Mouse (Mus musculus): ENCODE data around the gene Edf1.

- TF ChIP-seq ZC3H11A (IDR thresholded peaks at IDR 0.05; ENCODE audit: low read depth, low read length) (no peak), ZKSCAN1 (IDR thresholded peaks at IDR 0.05; ENCODE audit: borderline replicate concordance, low read depth, low read length) (no peak), CTCF (conservative IDR thresholded peaks at IDR 0.05 in 1 of 2, IDR thresholded peaks at IDR 0.05 in 1 of 2; ENCODE audit: low read depth in 2 of 2, low read length in 2 of 2) (no peak), ELF1 (IDR thresholded peaks at IDR 0.05; ENCODE audit: low read depth, low read length) (no peak), ZNF384 (IDR thresholded peaks at IDR 0.05; ENCODE audit: low read depth, low read length) (no peak), EP300 (IDR thresholded peaks at IDR 0.05; ENCODE audit: low read length) (no peak), MXI1 (IDR thresholded peaks at IDR 0.05; ENCODE audit: low read depth, low read length) (no peak), GABPA (IDR thresholded peaks at IDR 0.05; ENCODE audit: insufficient replicate concordance, low read depth, low read length) (no peak), HCFC1 (IDR thresholded peaks at IDR 0.05; ENCODE audit: low read depth, low read length) (no peak)
Measured at GRCm38 (mm10) chr2:25568473-25569019, 10.9 kb downstream of the Edf1 start.
